Mouse (Mus musculus) T-helper 1 cell (primary cell): ENCODE results near the gene Anapc15.

Source experiments
- in situ Hi-C: fragments of 300-600 bp; cut with MboI, MseI; formaldehyde crosslinking; loops from one replicate; pipeline ENCODE4 v1.15.1; 2025; ENCODE audit warnings: high pct_unique_total_duplicates

Gene Anapc15

GRCm38 (mm10) chr7:101863415-101863814, at the start of gene Anapc15:
TSS of gene Anapc15 (plus strand) at chr7:101863715.
- in situ Hi-C loops: no loop called here

GRCm38 (mm10) chr7:101817861-101818401, 45.6 kb upstream of the Anapc15 start, which contains the start of gene Phox2a:
TSS of gene Phox2a (plus strand) at chr7:101818313.
- in situ Hi-C loops: no loop called here

- in situ Hi-C loops: no loop called here
Measured at GRCm38 (mm10) chr7:101820295-101821030, 43.1 kb upstream of the Anapc15 start.

GRCm38 (mm10) chr7:101821571-101822501, 41.7 kb upstream of the Anapc15 start:
- in situ Hi-C loops: no loop called here

GRCm38 (mm10) chr7:101822836-101823757, 40.4 kb upstream of the Anapc15 start:
- in situ Hi-C loops: no loop called here

GRCm38 (mm10) chr7:101823758-101824630, 39.5 kb upstream of the Anapc15 start:
- in situ Hi-C loops: no loop called here

GRCm38 (mm10) chr7:101830373-101830772, 33.1 kb upstream of the Anapc15 start:
- in situ Hi-C loops: loop anchor here (25.0 kb wide), 1 partner anchor 168 kb away; the partner anchor contains the start of gene Clpb

- in situ Hi-C loops: loop anchor here (25.0 kb wide), 1 partner anchor 169 kb away; the partner anchor contains the start of gene Clpb
Measured at GRCm38 (mm10) chr7:101831437-101831836, 32.1 kb upstream of the Anapc15 start.

GRCm38 (mm10) chr7:101832372-101832771, 31.1 kb upstream of the Anapc15 start:
- in situ Hi-C loops: loop anchor here (25.0 kb wide), 1 partner anchor 170 kb away; the partner anchor contains the start of gene Clpb

GRCm38 (mm10) chr7:101833352-101833751, 30.2 kb upstream of the Anapc15 start:
- in situ Hi-C loops: loop anchor here (25.0 kb wide), 1 partner anchor 171 kb away; the partner anchor contains the start of gene Clpb

- in situ Hi-C loops: loop anchor here (25.0 kb wide), 1 partner anchor 172 kb away; the partner anchor contains the start of gene Clpb
Measured at GRCm38 (mm10) chr7:101833916-101834584, 29.5 kb upstream of the Anapc15 start.

- in situ Hi-C loops: loop anchor here (25.0 kb wide), 1 partner anchor 173 kb away; the partner anchor contains the start of gene Clpb
Measured at GRCm38 (mm10) chr7:101834903-101835302, 28.6 kb upstream of the Anapc15 start.

GRCm38 (mm10) chr7:101835457-101836109, 27.9 kb upstream of the Anapc15 start:
- in situ Hi-C loops: loop anchor here (25.0 kb wide), 1 partner anchor 173 kb away; the partner anchor contains the start of gene Clpb

- in situ Hi-C loops: loop anchor here (25.0 kb wide), 1 partner anchor 174 kb away; the partner anchor contains the start of gene Clpb
Measured at GRCm38 (mm10) chr7:101836271-101837153, 27.0 kb upstream of the Anapc15 start.

GRCm38 (mm10) chr7:101837154-101837605, 26.3 kb upstream of the Anapc15 start:
- in situ Hi-C loops: loop anchor here (25.0 kb wide), 1 partner anchor 175 kb away; the partner anchor contains the start of gene Clpb

GRCm38 (mm10) chr7:101837606-101838471, 25.7 kb upstream of the Anapc15 start, which contains the start of gene Inppl1:
TSS of gene Inppl1 (minus strand) at chr7:101838229.
- in situ Hi-C loops: loop anchor here (25.0 kb wide), 1 partner anchor 176 kb away; the partner anchor contains the start of gene Clpb
